Mouse (Mus musculus) retina, postnatal 1 day (tissue): ENCODE measurements around the gene Ern1.
"Not testable (repeated sequence)": the region's sequence is repeated elsewhere in the genome, so short reads cannot be mapped to it uniquely, and the experiment has no call there.

Experiments
- DNase-seq: peaks from one replicate; pipeline ENCODE4 v3.0.0-alpha.2; 2012

Gene Ern1

DNA sequence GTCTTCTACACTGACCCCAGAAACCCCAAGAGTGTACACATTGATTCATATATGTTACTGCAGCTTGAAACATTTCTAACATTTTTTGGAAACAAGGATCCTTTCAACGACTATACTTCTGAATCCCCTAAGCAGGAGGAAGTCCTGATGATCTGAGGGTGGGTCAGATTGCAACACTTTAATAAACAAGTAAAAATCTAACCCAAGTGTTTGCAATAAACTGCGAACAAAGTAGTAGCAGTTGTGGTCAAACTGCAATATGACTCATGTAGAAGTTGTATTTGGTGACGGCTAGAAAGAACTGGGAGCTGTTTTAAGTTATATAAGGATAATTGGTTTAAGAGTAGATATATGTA lies 7.1 kb downstream of the Ern1 start:
- no peak for DNase-seq

DNA sequence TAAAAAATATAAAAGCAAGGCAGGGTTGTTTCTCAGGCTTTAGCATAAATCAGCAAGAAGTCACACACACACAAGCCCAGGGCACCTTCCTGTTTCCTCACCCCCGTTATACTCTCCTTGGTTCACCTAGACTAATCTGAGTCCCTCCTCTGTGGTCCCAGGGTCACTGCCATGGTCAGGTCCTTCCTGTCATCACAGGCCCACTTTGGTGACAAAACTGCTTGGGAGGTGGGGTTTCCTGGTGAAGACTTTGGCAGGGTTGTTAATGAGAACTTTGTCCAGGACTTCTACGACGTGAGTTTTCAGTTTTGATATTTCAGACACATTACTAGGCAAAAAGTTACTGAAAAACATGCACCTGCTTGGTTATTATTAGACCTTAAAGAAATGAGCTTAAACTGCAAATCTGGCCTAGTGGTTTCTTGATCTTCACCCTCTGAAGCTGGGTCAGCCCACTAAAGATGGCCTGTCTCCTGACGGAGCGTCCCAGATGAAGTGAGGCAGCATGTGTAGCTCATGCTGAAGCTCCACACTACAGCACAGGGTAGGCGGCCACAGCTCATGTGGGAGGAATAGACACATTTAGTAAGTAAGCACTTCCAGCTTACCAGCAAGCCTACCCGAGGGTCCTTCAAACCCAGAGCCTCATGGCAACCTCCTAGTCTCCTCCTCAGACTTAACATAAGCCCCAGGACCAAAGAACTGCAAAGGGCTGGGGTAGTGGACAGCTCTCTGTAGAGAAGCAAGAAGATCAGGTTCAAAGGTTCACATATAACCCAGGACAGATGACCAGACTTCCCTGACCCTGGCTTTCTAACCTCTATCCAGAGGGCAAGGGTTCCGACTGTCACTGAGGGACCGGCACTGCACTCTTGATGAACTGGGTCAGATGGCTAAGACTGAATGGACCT lies 7.8 kb downstream of the Ern1 start:
- no peak for DNase-seq

DNA sequence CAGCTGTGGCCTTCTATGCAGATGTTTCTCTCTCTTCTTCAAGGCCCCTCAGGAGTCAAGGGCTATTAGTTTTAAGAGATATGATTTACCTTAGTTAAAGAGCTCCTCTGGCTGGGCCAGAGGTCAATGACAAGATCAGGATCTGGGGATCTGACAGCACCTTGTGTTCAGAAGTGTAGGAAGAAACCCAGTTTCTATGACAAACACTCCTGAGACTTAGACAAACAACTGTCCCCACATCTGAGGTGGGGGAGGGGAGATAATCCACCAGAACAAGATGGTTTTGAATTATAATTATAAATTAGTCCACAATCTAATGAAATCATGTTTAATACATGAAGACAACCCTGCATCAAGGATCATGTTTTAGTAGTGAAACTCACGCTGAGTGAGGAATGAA lies 8.9 kb downstream of the Ern1 start:
- no peak for DNase-seq

DNA sequence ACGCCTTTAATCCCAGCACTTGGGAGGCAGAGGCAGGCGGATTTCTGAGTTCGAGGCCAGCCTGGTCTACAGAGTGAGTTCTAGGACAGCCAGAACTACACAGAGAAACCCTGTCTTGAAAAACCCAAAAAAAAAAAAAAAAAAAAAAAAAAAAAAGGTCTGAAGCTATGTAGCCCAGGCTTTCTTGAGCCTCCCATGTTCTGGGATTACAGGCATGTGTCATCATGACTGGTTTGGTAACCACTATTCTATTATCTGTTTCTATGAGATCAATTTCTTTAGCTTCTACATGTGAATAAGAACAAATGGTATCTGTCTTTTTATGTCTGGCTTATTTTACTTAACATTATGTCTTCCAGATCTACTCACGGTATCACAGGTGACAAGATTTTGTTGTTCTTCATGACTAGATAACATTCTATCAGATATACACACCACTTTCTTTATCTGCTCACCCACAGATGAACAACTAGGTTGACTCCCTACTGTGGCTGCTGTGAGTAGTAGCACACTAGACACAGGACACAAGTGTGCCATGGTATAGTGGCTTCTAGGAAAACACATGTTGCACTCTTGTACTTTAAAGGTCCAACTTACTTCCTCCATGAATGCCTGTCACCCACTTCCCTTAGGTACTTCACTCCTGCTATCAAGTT lies 10.0 kb downstream of the Ern1 start:
- no peak for DNase-seq

DNA sequence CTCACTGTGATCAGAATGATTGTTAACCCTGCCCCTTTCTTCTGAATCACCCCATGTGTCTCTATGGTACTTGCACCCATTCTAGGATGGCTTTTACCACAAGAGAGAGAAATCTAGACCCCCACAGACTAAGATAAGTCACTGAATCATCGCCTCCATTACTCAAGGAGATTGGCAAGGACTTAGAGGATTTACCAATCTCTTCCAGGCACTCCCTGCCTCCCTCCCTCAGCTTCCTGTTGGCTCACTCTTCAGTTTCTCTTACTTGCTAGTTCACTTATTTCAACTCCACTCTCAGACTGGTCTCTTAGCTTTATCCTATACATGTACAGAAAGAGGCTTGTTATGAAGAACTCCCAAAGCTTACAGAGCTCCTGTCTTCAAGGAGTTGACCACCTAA lies 12.3 kb downstream of the Ern1 start:
- DNase-seq: no peak

DNA sequence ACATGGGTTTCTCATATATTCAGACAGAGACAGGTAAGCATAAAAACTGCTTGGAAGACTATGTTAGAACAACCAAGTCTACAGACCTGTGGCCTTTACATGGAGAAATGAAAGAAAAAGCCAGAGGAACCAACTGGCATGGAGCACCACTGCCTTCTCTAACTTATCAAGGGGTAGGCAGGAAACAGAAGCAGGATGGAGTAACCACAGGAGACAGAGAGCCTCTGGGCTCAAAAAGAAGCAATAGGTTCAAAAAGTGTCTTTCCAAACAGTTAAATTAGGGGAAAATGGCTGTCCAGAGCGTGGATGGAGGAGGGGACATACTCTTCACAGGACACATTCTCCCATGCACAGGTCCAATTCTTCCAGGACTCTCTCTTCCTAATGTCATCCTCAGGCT lies 16.0 kb downstream of the Ern1 start:
- DNase-seq: no peak

DNA sequence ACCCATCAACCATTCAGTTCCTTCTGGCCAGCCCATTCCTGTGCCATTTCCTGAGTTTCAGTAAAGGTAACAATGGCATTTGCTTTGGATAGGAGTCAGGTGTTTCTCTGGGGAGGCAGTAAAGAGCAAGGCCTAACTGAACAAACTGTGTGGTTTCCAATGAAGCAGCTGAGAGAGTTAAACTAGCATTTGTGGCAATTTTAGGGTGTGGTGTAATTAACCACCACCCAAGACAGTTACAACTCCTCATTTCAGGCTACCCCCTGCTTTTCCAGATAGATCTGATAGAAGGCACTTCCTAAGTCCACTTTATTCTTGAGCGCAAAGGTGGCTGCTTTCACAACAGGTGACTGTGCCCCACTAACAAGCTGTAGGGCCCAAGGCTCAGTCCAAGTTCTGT lies 19.1 kb downstream of the Ern1 start:
- no peak for DNase-seq

DNA sequence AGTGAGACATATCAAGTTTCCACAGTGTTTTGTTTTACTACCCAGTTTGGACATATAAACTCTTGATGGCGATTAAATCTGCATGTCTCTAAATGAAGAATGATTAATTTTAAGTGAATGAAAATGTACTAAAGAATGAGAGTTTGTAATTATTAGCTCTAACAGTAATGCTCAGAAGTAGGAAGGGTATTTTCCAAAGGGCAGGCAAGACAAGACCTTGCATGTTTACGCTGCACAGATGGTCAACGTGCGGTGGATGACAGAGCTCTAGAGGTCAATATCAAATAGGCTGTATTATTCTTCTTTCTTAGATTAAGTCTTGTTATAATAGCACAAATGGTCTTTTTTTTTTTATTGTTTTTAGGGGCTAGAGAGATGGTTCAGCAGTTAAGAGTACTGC lies 21.7 kb downstream of the Ern1 start:
- DNase-seq: no peak

DNA sequence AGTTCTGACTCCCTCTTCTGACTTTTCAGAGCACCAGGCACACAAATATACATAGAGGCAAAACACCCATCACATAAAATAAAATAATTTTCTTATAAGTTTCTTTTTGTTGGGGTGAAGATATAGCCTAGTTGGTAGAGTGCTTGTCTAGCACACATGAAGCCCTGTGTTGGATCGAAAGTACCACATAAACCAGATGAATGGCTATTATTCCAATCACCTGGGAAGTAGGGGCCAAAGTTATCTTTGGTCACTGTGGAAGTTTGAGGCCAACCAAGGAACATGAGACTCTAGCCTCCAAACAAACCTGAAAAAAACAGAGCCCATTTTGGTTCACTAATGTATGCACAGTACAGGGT lies 22.1 kb downstream of the Ern1 start:
- no peak for DNase-seq

DNA sequence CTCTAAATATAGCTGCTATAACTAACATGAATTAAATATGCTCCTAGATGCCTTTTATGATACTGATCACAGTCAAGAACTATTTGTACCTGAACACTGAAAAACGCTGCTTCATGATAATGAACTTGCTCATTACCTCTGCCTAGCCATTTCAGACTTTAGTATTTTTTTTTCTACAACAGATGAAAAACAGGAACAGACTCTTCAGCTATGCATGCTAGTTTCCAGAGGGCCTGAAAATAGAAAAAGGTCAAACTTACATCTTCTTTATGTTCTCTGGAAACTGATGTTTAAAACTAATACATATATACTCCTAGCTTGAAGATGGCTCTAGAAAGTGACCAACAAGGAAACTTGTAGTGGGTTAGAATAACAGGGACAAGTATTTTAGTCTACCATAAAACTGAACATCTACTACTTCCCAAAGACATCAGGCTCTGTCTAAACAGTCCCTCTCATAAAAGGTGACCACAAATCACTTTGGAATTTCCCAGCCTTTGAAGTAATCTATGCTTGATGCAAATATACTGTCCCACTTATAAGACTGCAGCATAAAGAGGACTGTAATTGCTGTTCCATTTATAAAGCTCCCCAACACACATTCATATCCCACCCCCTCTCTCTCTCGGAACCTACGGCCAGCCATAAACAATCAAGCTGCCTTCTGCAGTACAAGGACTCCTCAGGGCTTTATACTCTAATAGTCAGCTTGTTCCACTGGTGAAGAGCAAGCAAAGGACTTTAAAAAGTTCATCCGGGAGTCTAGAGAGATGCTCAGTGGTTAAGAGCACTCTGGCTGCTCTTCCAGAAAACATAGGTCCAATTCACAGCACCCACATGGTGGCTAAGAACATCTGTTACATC lies 22.7 kb downstream of the Ern1 start:
- no peak for DNase-seq

DNA sequence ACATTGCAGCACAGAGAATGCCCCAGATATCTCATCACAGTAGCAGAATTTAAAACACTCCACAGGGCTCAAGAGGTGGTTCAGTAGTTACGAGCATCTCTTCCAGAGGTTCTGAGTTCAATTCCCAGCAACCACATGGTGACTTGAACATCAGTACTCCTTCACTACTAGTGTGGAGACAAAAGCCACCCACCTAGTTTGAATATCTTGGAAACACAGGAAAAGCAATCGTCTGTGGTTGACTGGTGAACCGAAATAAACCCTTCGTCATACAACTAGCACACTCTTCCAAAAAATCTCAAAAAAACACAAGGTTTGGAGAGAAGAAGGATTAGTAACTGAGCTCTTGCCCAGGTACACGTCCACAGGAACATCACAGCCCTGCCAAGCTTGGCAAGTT lies 23.8 kb downstream of the Ern1 start:
- DNase-seq: no peak

DNA sequence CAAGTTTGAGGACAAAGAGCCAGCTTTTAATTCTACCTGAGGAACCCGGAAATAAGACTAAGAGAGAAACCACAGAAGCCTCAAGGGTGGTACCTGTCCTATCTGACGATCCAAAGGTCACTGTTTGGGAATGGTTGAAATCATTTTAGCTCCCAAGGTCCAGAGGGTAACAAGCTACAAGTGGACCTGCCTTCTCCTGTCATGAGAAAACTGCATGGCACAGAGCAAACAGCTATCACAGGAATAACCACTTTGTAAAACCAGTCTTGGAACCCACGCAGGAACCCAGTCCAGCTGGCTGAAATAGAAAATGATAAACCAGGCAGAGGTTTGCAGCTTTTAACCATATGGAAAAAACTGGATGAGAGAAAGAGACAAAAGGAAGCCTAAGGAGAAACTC lies 25.3 kb downstream of the Ern1 start:
- no peak for DNase-seq

DNA sequence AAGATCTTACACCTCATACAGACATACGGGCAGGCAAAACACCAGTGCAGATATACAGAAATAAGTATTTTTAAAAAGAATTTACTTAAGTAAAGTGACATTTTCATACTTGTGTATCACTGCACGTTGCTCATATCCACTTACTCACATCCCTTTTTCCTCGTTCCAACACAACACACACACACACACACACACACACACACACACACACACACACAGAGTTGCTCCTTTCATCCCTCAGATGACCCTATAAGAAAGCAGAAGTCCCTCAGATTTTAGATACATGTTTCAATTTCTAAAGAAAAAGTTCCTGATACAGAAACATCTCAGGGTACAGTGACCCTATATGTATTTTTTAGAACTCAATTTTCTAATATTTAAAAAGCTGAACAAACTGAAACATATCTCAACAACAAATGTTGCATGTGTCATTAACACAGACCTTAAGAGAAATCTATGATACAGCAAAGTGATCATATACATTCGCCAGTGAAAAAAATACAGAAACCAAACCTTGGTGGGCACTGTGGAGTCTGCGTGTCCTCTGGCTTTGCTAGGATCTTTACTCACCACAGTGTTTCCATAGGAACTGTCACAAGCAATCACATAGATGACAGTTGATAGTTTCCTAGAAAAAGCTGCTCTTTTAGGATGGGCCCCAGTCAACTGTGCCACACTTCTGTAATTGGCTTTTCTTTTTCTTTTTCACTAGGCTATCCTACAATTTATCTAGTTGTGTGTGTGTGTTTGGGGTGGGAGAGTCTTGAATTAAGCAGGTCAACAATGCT lies 26.3 kb downstream of the Ern1 start:
- DNase-seq: peak; percentile 77

DNA sequence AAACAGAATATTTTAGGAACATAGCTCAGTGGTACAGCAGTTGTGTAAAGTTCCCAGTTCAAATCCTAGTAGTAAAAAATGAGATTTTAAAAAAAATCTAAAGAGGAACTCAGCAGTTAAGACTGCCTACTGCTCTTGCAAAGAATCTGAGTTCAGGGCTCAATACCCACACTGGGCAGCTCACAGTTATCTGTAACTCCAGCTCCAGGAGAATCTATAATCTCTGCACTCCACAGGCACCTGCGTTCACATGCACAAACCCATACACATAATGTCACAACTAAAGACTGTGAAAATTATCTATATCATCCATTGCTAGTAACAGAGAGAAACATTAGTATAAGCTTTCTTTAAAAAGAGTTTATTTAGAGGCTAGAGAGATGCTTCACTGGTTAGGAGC lies 27.0 kb downstream of the Ern1 start:
- DNase-seq: no peak

DNA sequence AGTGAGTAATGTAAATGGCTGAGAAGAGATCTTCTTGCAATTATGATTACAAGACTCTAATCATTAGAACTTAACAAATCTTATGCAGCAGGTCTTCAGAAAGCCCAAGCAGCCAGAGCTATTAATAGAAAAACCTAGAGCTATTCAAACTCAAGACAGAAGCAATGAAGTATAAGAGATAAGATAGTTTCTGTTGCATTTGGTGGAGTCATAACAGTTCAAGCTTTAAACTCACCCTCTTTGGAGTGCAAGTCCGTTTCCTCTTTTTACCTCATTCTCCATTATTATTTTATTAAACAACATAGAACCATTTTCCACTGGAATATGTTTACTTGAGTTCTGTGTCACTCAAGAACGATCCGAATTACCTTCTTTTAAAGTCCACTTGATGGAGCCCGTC lies 29.1 kb downstream of the Ern1 start:
- no peak for DNase-seq

DNA sequence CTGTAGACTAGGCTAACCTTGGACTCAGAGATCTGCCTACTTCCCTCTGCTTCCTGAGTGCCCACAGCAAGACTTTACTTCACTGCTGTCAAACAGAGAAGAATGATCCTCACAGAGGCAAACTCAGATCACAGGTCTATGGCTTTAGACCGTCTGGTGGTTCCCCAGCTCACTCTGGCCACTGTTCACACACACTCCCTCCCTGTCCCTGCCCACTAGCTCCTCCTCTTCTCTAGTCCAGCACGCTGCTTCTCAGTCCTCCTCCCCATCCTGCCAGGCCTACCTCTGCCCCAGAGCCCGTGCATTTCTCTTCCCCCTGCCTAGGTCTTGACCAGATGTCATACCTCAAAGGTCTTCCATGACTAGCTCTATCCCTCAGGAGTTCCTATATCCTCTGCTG lies 44.0 kb downstream of the Ern1 start:
- no peak for DNase-seq

DNA sequence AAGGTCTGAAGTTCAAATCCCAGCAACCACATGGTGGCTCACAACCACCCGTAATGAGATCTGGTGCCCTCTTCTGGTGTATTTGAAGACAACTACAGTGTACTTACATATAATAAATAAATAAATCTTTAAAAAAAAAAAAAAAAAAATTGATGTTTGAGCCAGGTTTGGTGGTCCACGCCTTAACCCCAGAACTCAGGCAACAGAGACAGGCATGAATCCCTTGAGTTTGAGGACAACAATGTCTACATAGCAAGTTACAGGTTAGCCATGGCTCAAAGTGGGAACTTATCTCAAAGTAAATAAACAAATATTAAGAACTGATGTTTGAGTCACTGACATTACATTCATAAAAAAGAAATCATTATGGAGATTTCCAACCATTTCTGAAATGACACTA lies 45.1 kb downstream of the Ern1 start:
- not testable (repeated sequence) for DNase-seq

DNA sequence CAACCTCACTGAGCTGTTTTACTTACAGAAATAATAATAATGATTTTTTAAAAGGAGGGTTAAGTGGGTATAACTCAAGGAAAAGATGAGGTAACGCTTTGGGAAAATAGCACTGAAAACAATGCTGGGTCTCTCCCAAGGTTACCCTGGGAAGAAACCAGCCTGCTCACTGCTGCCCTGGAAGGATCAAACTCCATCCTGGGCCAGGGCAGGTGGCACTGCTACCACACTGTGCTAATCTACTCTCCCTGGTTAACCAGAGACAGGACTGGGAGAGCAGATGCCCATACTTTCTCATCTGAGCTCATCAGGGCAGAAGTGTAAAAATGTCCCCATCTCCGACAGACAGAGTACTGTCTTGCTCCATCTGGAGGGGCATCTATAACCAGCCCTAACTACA lies 47.3 kb downstream of the Ern1 start:
- no peak for DNase-seq

DNA sequence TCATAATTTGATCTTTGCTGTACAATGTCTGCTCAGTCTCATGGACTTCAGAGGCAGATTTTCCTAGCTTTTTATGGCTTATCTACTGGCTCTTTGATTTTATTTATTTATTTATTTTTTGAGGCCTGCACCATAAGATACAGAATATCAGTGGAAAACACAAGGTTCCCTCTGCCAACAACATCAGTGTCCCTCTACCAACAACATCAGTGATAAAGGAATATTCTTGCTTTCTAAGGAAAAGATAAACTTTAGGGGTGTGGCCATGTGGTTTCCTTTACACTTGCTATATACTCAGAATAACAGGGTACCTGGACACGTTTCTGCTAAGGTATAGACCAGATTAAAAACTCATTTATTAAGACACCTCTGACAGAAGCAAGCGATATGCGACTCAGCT lies 48.3 kb downstream of the Ern1 start:
- no peak for DNase-seq

DNA sequence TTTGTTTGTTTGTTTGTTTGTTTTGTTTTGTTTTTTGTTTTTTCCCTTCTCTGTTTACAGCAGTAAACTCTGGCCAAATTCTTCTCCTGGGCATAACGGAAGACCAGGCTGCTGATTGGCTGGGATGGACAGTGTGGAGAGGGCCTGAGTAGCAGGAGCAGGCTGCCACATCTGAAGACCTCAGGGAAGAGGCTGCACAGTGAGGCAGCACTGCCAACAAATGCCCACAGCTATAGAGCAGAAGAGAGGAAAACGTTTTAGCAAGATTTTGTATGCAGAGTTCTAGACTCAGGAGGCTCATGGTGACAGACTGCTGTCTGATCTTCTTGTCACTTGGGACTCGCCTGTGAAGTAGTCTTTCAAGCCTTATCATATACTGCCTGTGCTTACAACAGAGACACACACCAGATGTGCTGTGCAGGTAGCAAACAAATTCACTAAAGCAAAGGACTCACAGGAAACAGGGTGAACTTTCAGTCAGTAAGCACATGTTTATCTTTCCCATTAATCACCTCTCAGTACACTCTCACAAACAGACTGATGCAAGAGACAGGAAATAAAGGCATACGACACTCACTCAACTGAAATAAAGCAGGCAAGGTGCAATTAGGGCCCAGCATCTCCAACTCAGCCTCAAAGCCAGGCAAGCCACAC lies 49.0 kb downstream of the Ern1 start:
- no peak for DNase-seq

DNA sequence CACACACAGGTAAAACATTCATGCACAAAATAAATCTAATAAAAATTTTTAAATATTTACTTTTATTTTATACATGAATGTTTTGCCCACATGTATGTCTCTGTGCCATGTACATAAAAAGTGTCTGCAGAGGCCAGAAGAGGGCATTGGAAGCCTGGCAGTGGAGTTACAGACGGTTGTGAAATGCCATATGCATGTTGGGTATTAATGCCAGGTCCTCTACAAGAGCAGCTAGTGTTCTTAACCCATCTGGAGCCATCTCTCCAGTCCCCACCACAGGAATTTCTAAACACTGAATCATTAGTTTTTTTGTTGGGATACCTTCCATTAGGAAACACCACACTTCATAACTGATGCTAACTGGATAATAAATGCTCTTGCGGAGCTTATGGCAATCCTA lies 50.1 kb downstream of the Ern1 start:
- DNase-seq: no peak

DNA sequence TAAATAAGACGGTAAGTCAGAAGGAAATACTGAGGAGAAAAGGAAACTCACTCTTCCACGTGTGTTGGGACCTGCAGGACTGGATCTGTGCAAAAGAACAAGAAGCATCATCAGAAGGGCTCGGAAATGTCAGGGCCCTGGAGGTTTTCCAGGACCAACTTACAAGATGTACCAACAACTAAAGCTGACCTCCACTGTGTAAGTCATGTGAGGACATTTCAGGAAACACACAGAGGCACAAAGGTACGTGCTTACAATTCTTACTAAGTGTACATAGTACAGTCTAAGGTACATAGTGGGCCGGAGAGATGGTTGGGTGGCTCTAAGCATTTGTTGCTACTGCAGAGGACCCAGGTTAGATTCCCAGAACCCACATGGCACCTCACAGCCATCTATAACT lies 50.6 kb downstream of the Ern1 start:
- no peak for DNase-seq

DNA sequence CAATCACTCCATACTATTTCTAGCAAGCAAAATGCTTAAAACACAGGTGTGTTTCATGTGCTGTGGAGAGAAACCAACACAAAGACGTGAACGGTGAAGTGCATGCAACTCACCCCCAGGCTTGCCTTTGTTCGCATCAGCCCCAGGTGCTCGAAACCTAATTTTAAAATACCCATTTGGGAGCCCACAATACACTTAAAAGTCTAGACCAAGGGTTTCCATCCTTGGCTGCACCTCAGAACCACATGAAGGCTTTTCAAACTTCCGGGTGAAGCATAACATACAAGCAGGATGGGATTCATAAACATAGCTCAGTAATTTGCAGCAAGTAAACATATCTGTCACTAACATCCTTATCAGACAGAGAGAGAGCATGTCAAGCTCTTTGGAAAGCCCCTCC lies 57.3 kb downstream of the Ern1 start:
- no peak for DNase-seq
